Mouse (Mus musculus): Measurements from ENCODE around the gene Xndc1. TPM values are rescaled to one million over a fixed set of nuclear protein-coding genes. Genes with fewer than 3 reads are reported as not detected.
A peak's percentile ranks its signal among the peaks of the same experiment; 100 is the strongest.
"Not testable (repeated sequence)": the region's sequence is repeated elsewhere in the genome, so short reads cannot be mapped to it uniquely, and the experiment has no call there.

The Xndc1 gene
- polyA plus RNA-seq, 1 experiment from 2014 or later = 21.6 TPM

GRCm38 (mm10) chr7:102034904-102035303 is 30.4 kb upstream of the Xndc1 start:
- Histone ChIP-seq H3K4me3 (ENCODE audit: low read length) (no peak overlapping the region), H3K4me2 (ENCODE audit: low read depth, low read length) (no peak overlapping the region), H3K27me3 (replicated peaks; ENCODE audit: control insufficient read depth, insufficient read depth, low read length) (no peaks in the 10 kb centered on the region), H3K9ac (ENCODE audit: low read depth, low read length) (no peak overlapping the region), H3K9me3 (ENCODE audit: control insufficient read depth, low read length) (no peaks in the 10 kb centered on the region), H3K4me1 (ENCODE audit: control insufficient read depth, insufficient read depth, low read length) (no peaks in the 10 kb centered on the region), H3K27ac (ENCODE audit: low read length) (no peak overlapping the region), H3K36me3 (ENCODE audit: control insufficient read depth, insufficient read depth, low read length) (peaks cover 21% of the 10 kb centered on the region)
- no peak for ATAC-seq
- 93% methylated on average over 1 of the region's 1 CpGs for WGBS

GRCm38 (mm10) chr7:102035534-102035933 is 29.8 kb upstream of the Xndc1 start:
- Histone ChIP-seq H3K27me3 (replicated peaks; ENCODE audit: control insufficient read depth, insufficient read depth, low read length) (no peaks in the 10 kb centered on the region), H3K9me3 (ENCODE audit: control insufficient read depth, low read length) (no peaks in the 10 kb centered on the region), H3K36me3 (ENCODE audit: control insufficient read depth, insufficient read depth, low read length) (peaks cover 21% of the 10 kb centered on the region), H3K4me1 (ENCODE audit: control insufficient read depth, insufficient read depth, low read length) (no peaks in the 10 kb centered on the region), H3K4me3 (ENCODE audit: low read length) (no peak overlapping the region), H3K4me2 (ENCODE audit: low read depth, low read length) (no peak overlapping the region), H3K9ac (ENCODE audit: low read depth, low read length) (no peak overlapping the region), H3K27ac (ENCODE audit: low read length) (no peak overlapping the region)
- ATAC-seq = no peak
- WGBS = 91% methylated on average over 2 of the region's 2 CpGs

- 87% methylated on average over 3 of the region's 3 CpGs for WGBS
- peaks cover 21% of the 10 kb centered on the region for H3K36me3 ChIP-seq (ENCODE audit: control insufficient read depth, insufficient read depth, low read length)
These were observed 28.0 kb upstream of the Xndc1 start for GRCm38 (mm10) chr7:102037318-102037717.

DNA sequence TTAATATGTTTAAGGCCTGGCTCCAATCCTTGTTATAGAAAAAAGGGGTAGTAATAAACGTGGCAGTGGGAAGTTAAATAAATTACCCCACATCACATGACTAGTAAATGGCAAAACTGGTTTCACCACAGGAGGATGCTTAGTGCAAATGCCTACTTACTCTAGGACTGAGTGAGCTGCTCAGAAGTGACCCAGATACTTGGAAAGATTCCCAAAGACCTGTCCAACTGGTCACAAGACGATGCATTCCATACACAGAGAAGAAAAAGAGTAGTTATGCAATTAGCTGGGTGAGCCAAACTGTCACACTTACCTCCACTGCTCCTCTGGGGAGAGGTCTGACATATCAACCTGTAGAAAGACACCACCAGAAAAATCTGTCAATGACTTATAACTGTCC is 23.0 kb upstream of the Xndc1 start:
- ATAC-seq = no peak
- H3K36me3 ChIP-seq (ENCODE audit: control insufficient read depth, insufficient read depth, low read length) = peaks cover 11% of the 10 kb centered on the region; the same call in 1 of the 2 replicates
- H3K9ac ChIP-seq (ENCODE audit: low read depth, low read length) = no peak overlapping the region
- H3K27me3 ChIP-seq (replicated peaks; ENCODE audit: control insufficient read depth, insufficient read depth, low read length) = no peaks in the 10 kb centered on the region
- 59% methylated on average over 2 of the region's 2 CpGs for WGBS
- H3K27ac ChIP-seq (ENCODE audit: low read length) = no peak overlapping the region
- H3K4me1 ChIP-seq (ENCODE audit: control insufficient read depth, insufficient read depth, low read length) = no peaks in the 10 kb centered on the region
- H3K4me2 ChIP-seq (ENCODE audit: low read depth, low read length) = no peak overlapping the region
- no peak overlapping the region for H3K4me3 ChIP-seq (ENCODE audit: low read length)
- H3K9me3 ChIP-seq (ENCODE audit: control insufficient read depth, low read length) = no peaks in the 10 kb centered on the region

More at GRCm38 (mm10) chr7:102037318-102037717, 28.0 kb upstream of the Xndc1 start:
- Histone ChIP-seq H3K4me3 (ENCODE audit: low read length) (no peak overlapping the region), H3K9me3 (ENCODE audit: control insufficient read depth, low read length) (no peaks in the 10 kb centered on the region), H3K27me3 (replicated peaks; ENCODE audit: control insufficient read depth, insufficient read depth, low read length) (no peaks in the 10 kb centered on the region), H3K9ac (ENCODE audit: low read depth, low read length) (no peak overlapping the region), H3K4me1 (ENCODE audit: control insufficient read depth, insufficient read depth, low read length) (no peaks in the 10 kb centered on the region), H3K27ac (ENCODE audit: low read length) (no peak overlapping the region), H3K4me2 (ENCODE audit: low read depth, low read length) (no peak overlapping the region)
- no peak for ATAC-seq

DNA sequence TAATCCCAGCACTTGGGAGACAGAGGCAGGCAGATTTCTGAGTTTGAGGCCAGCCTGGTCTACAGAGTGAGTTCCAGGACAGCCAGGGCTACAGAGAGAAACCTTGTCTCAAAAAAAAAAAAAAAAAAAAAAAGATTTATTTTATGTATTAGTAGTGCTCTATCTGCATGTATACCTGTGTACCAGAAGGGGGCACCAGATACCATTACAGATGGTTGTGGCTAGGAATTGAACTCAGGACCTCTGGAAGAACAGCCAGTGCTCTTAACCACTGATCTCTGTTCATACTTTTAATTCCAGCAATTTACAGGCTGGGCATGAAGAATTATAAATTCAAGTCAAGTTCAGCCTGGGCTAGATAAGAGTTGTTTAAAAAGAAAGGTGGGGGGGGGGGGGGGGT is 16.8 kb upstream of the Xndc1 start:
- not testable (repeated sequence) for H3K4me1 ChIP-seq (ENCODE audit: control insufficient read depth, insufficient read depth, low read length); H3K27ac ChIP-seq (ENCODE audit: low read length); H3K4me2 ChIP-seq (ENCODE audit: low read depth, low read length); ATAC-seq; H3K27me3 ChIP-seq (replicated peaks; ENCODE audit: control insufficient read depth, insufficient read depth, low read length); H3K9me3 ChIP-seq (ENCODE audit: control insufficient read depth, low read length); H3K36me3 ChIP-seq (ENCODE audit: control insufficient read depth, insufficient read depth, low read length); H3K4me3 ChIP-seq (ENCODE audit: low read length); H3K9ac ChIP-seq (ENCODE audit: low read depth, low read length)

GRCm38 (mm10) chr7:102061353-102061752 is 4.0 kb upstream of the Xndc1 start:
- H3K4me2 ChIP-seq (ENCODE audit: low read depth, low read length) = no peak overlapping the region
- WGBS = 79% methylated on average over 3 of the region's 3 CpGs
- H3K4me1 ChIP-seq (ENCODE audit: control insufficient read depth, insufficient read depth, low read length) = peaks cover 21% of the 10 kb centered on the region
- H3K36me3 ChIP-seq (ENCODE audit: control insufficient read depth, insufficient read depth, low read length) = no peaks in the 10 kb centered on the region
- H3K27me3 ChIP-seq (replicated peaks; ENCODE audit: control insufficient read depth, insufficient read depth, low read length) = no peaks in the 10 kb centered on the region
- no peaks in the 10 kb centered on the region for H3K9me3 ChIP-seq (ENCODE audit: control insufficient read depth, low read length)
- no peak overlapping the region for H3K4me3 ChIP-seq (ENCODE audit: low read length)
- H3K27ac ChIP-seq (ENCODE audit: low read length) = no peak overlapping the region
- ATAC-seq = no peak
- H3K9ac ChIP-seq (ENCODE audit: low read depth, low read length) = no peak overlapping the region

DNA sequence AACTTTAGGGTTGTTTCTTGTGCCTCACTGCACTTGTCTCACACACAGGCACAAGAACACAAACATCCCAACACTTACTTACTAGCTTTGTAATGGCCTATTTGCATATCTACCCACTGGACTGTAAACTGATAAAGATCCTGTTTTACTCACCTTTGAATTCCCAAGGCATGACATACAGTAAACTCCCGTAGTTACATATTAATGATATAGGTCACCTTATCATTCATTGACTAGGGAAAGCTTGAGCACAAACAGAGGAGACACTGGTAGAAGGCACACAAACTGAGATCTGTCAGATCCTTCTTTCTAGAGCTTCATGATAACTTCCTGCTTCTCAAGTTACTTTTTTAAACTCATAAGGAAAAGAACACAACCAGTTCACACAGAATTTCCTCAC is 3.1 kb upstream of the Xndc1 start:
- no peak overlapping the region for H3K9ac ChIP-seq (ENCODE audit: low read depth, low read length)
- H3K9me3 ChIP-seq (ENCODE audit: control insufficient read depth, low read length) = no peaks in the 10 kb centered on the region
- 0 out of 2 replicates have a peak overlapping the region, but pooled peaks have one; percentile 5 for H3K27ac ChIP-seq (ENCODE audit: low read length)
- H3K4me3 ChIP-seq (ENCODE audit: low read length) = no peak overlapping the region
- peaks cover 24% of the 10 kb centered on the region for H3K4me1 ChIP-seq (ENCODE audit: control insufficient read depth, insufficient read depth, low read length)
- peak overlapping the region; percentile 28; the same call in 1 of the 2 replicates for H3K4me2 ChIP-seq (ENCODE audit: low read depth, low read length)
- peak; percentile 42 for ATAC-seq
- no peaks in the 10 kb centered on the region for H3K27me3 ChIP-seq (replicated peaks; ENCODE audit: control insufficient read depth, insufficient read depth, low read length)
- no peaks in the 10 kb centered on the region for H3K36me3 ChIP-seq (ENCODE audit: control insufficient read depth, insufficient read depth, low read length)
- WGBS = 70% methylated on average over 1 of the region's 1 CpGs

DNA sequence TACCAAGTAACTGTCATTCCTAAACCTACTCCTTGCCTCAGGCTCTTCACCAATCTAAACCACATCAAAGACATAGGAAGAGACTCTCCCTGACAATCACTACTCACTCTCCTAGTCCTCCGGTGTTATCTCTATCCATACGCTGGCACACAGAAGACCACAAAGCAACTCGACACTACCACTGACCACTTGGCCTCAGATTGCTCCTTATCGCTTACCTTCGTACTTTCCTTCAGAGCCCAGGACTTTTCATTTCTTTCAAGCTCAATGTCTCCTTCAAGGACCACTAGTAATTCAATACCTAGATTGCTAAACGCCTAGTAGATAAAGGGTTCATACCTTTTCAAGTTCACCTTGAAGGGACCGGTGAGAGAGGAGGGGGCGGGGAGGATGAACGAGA is 1.4 kb upstream of the Xndc1 start:
- 0 out of 2 replicates have a peak overlapping the region, but pooled peaks have one; percentile 59 for H3K9ac ChIP-seq (ENCODE audit: low read depth, low read length)
- no peaks in the 10 kb centered on the region for H3K36me3 ChIP-seq (ENCODE audit: control insufficient read depth, insufficient read depth, low read length)
- ATAC-seq = no peak
- 70% methylated on average over 9 of the region's 9 CpGs for WGBS
- H3K4me3 ChIP-seq (ENCODE audit: low read length) = peak overlapping the region; percentile 57
- H3K9me3 ChIP-seq (ENCODE audit: control insufficient read depth, low read length) = no peaks in the 10 kb centered on the region
- no peaks in the 10 kb centered on the region for H3K27me3 ChIP-seq (replicated peaks; ENCODE audit: control insufficient read depth, insufficient read depth, low read length)
- H3K4me2 ChIP-seq (ENCODE audit: low read depth, low read length) = peak overlapping the region; percentile 58
- peak overlapping the region; percentile 42; the same call in 1 of the 2 replicates for H3K27ac ChIP-seq (ENCODE audit: low read length)
- H3K4me1 ChIP-seq (ENCODE audit: control insufficient read depth, insufficient read depth, low read length) = peaks cover 24% of the 10 kb centered on the region

DNA sequence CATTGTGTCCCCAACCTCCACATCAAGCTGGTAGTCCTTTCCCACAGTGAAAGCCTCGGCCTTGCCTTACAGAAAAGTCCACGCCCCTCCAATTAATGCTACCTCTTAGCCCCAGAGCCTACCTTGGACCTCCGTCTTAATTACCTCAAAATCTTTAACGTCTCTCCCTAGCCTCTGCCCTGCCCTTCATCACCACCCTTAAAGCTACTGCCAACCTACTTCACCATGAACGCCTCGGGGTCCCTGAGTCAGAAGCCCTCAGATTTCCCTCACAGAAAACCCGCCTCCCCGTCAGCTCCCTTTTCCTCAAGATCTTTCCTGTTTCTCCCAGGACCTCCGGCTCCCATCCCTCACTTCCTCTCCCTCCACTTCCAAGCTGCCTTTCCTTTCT is 661 bp upstream of the Xndc1 start:
- H3K27me3 ChIP-seq (replicated peaks; ENCODE audit: control insufficient read depth, insufficient read depth, low read length) = no peaks in the 10 kb centered on the region
- H3K36me3 ChIP-seq (ENCODE audit: control insufficient read depth, insufficient read depth, low read length) = no peaks in the 10 kb centered on the region
- peak overlapping the region; percentile 58 for H3K4me2 ChIP-seq (ENCODE audit: low read depth, low read length)
- peaks cover 24% of the 10 kb centered on the region for H3K4me1 ChIP-seq (ENCODE audit: control insufficient read depth, insufficient read depth, low read length)
- peak; percentile 25 for ATAC-seq
- peak overlapping the region; percentile 3; the same call in 1 of the 2 replicates for H3K27ac ChIP-seq (ENCODE audit: low read length)
- H3K4me3 ChIP-seq (ENCODE audit: low read length) = peak overlapping the region; percentile 57
- H3K9me3 ChIP-seq (ENCODE audit: control insufficient read depth, low read length) = no peaks in the 10 kb centered on the region
- WGBS = under 1% methylated on average over 9 of the region's 9 CpGs
- peak overlapping the region; percentile 59 for H3K9ac ChIP-seq (ENCODE audit: low read depth, low read length)

DNA sequence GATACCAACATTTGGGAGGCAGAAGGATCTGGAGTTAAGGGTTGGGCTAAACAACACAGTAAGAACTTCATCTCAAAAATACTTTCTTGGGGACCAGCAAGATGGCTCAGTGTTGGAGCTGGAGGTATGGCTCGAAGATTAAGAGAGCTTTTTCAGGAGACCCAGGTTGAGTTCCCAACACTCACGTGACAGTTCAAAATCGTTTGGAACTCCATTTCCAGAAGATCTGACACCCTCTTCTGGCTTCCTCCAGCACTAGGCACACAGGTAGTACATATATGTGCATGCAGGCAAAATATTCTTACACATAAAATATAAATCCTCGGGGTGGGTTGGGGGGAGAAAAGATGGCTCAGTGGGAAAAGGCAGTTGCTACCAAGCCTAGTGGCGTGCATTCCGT is 1.1 kb downstream of the Xndc1 start:
- Histone ChIP-seq H3K4me3 (ENCODE audit: low read length) (peak overlapping the region; percentile 57), H3K27ac (ENCODE audit: low read length) (no peak overlapping the region), H3K4me1 (ENCODE audit: control insufficient read depth, insufficient read depth, low read length) (peaks cover 20% of the 10 kb centered on the region), H3K4me2 (ENCODE audit: low read depth, low read length) (peak overlapping the region; percentile 61), H3K9ac (ENCODE audit: low read depth, low read length) (peak overlapping the region; percentile 54), H3K9me3 (ENCODE audit: control insufficient read depth, low read length) (no peaks in the 10 kb centered on the region), H3K36me3 (ENCODE audit: control insufficient read depth, insufficient read depth, low read length) (no peaks in the 10 kb centered on the region), H3K27me3 (replicated peaks; ENCODE audit: control insufficient read depth, insufficient read depth, low read length) (no peaks in the 10 kb centered on the region)
- ATAC-seq = no peak
- WGBS = 56% methylated on average over 6 of the region's 6 CpGs
